Mouse (Mus musculus): ENCODE data around the gene Smok3c. TPM values are rescaled to one million over a fixed set of nuclear protein-coding genes. Genes with fewer than 3 reads are reported as not detected.
A peak's percentile ranks its signal among the peaks of the same experiment; 100 is the strongest.

Gene Smok3c
- polyA plus RNA-seq, 1 experiment from 2014 or later, result not detected

GRCm38 (mm10) chr5:138076148-138076547, 23.2 kb downstream of the Smok3c start:
- no peaks in the 10 kb centered on the region for H3K36me3 ChIP-seq (ENCODE audit: control insufficient read depth, insufficient read depth, low read length)
- no peaks in the 10 kb centered on the region for H3K4me1 ChIP-seq (ENCODE audit: control insufficient read depth, insufficient read depth, low read length)
- WGBS, result 59% methylated on average over 2 of the region's 2 CpGs
- no peak overlapping the region for H3K9ac ChIP-seq (ENCODE audit: low read length)
- ATAC-seq (ENCODE audit: insufficient number of reproducible peaks, low FRiP score, low TSS enrichment, low read depth) (no peak), DNase-seq (ENCODE audit: low spot score) (no peak)
- H3K9me3 ChIP-seq (ENCODE audit: control insufficient read depth, low read length), result no peaks in the 10 kb centered on the region
- H3K4me2 ChIP-seq (ENCODE audit: low read depth, severe bottlenecking), result no peak overlapping the region
- no peak overlapping the region for H3K4me3 ChIP-seq (ENCODE audit: low read depth, low read length)
- no peak overlapping the region for H3K27ac ChIP-seq (replicated peaks; ENCODE audit: low read depth, low read length)
- H3K27me3 ChIP-seq (ENCODE audit: control insufficient read depth, insufficient read depth, low read length), result no peaks in the 10 kb centered on the region

- Histone ChIP-seq H3K4me3 (ENCODE audit: low read depth, low read length) (no peak overlapping the region), H3K4me1 (ENCODE audit: control insufficient read depth, insufficient read depth, low read length) (no peaks in the 10 kb centered on the region), H3K27me3 (ENCODE audit: control insufficient read depth, insufficient read depth, low read length) (no peaks in the 10 kb centered on the region), H3K27ac (replicated peaks; ENCODE audit: low read depth, low read length) (no peak overlapping the region), H3K9ac (ENCODE audit: low read length) (no peak overlapping the region), H3K9me3 (ENCODE audit: control insufficient read depth, low read length) (no peaks in the 10 kb centered on the region), H3K36me3 (ENCODE audit: control insufficient read depth, insufficient read depth, low read length) (no peaks in the 10 kb centered on the region), H3K4me2 (ENCODE audit: low read depth, severe bottlenecking) (no peak overlapping the region)
- WGBS, result 91% methylated on average over 5 of the region's 5 CpGs
- no peak for DNase-seq (ENCODE audit: low spot score)
- ATAC-seq (ENCODE audit: insufficient number of reproducible peaks, low FRiP score, low TSS enrichment, low read depth), result no peak
Measured at GRCm38 (mm10) chr5:138080456-138080855, 27.5 kb downstream of the Smok3c start.

DNA sequence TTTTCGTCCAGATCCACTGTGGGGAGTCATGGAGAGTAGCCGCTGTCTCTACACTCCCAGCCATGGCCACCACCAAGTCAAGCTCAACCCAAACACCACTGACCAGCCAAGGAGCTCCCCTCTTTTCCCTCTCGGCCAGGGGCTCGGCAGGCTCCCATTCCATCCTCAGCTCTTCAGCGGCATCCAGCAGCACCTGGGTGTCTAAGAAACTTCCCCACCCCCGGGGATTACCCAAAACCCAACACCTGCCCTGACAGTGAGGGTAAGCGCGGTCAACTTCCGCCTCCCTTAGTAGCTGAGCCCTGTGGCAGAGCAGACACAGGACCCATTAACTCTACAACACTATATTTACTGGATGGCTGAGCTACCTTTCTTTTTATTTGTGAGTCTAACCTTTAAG, 28.5 kb downstream of the Smok3c start:
- Histone ChIP-seq H3K27me3 (ENCODE audit: control insufficient read depth, insufficient read depth, low read length) (no peaks in the 10 kb centered on the region), H3K27ac (replicated peaks; ENCODE audit: low read depth, low read length) (no peak overlapping the region), H3K4me2 (ENCODE audit: low read depth, severe bottlenecking) (no peak overlapping the region), H3K36me3 (ENCODE audit: control insufficient read depth, insufficient read depth, low read length) (no peaks in the 10 kb centered on the region), H3K4me3 (ENCODE audit: low read depth, low read length) (no peak overlapping the region), H3K4me1 (ENCODE audit: control insufficient read depth, insufficient read depth, low read length) (no peaks in the 10 kb centered on the region), H3K9me3 (ENCODE audit: control insufficient read depth, low read length) (no peaks in the 10 kb centered on the region), H3K9ac (ENCODE audit: low read length) (no peak overlapping the region)
- no peak for ATAC-seq (ENCODE audit: insufficient number of reproducible peaks, low FRiP score, low TSS enrichment, low read depth)
- 86% methylated on average over 9 of the region's 9 CpGs for WGBS
- DNase-seq (ENCODE audit: low spot score), result no peak

DNA sequence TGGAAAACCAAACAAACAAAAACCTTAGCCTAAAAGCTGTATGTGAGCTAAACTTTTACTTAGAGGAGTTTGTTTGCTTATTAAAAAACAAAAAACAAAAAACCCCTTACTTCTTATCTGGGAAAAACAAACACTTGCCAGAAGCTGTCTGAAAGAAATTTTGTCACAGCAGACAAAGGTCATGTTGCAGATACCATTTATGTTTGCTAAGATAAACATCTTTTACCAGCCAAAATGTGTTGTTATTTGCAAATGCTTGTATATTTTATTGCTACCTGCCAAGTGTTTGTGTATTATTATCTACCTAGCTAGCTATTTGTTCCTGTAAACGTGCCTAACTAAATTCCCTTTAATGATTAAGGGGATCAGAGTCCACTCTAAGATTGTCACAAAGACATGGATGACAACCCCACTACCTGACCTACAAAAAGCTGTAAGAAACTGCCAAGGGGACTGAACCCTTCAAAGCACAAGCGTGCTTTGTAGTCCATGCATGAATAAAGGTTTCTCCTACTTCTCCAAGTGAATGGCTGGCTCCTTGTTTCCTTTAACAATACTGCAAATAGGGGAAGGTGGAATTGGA, 30.4 kb downstream of the Smok3c start:
- H3K9me3 ChIP-seq (ENCODE audit: control insufficient read depth, low read length), result no peaks in the 10 kb centered on the region
- no peak overlapping the region for H3K4me2 ChIP-seq (ENCODE audit: low read depth, severe bottlenecking)
- H3K36me3 ChIP-seq (ENCODE audit: control insufficient read depth, insufficient read depth, low read length), result no peaks in the 10 kb centered on the region; the same call in 1 of the 2 replicates
- no peak overlapping the region for H3K27ac ChIP-seq (replicated peaks; ENCODE audit: low read depth, low read length)
- WGBS, result 74% methylated on average over 2 of the region's 2 CpGs
- H3K4me3 ChIP-seq (ENCODE audit: low read depth, low read length), result no peak overlapping the region
- H3K27me3 ChIP-seq (ENCODE audit: control insufficient read depth, insufficient read depth, low read length), result no peaks in the 10 kb centered on the region
- H3K4me1 ChIP-seq (ENCODE audit: control insufficient read depth, insufficient read depth, low read length), result no peaks in the 10 kb centered on the region
- ATAC-seq (ENCODE audit: insufficient number of reproducible peaks, low FRiP score, low TSS enrichment, low read depth) (no peak), DNase-seq (ENCODE audit: low spot score) (no peak)
- H3K9ac ChIP-seq (ENCODE audit: low read length), result no peak overlapping the region

DNA sequence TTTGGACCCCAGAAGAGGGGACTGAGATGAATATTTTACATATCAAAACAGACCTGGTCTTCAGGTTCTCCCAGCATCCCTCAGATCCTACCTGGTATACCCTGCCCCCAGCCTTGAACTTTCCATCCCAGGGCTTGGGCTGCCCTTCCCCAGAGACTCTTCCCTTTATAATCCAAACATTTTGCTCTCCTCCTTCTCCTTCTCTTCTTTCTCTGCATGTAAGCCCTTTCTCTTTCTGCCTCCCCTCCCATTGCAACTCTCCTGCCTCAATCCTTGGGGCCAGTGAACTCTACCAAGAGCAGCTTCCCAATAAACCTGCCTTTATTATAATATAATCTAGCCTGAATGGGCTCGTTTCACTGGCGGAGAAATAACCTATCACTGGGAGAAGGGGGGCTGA, 30.9 kb downstream of the Smok3c start:
- H3K4me2 ChIP-seq (ENCODE audit: low read depth, severe bottlenecking), result no peak overlapping the region
- no peaks in the 10 kb centered on the region for H3K27me3 ChIP-seq (ENCODE audit: control insufficient read depth, insufficient read depth, low read length)
- no peaks in the 10 kb centered on the region; the same call in 1 of the 2 replicates for H3K36me3 ChIP-seq (ENCODE audit: control insufficient read depth, insufficient read depth, low read length)
- no peak for ATAC-seq (ENCODE audit: insufficient number of reproducible peaks, low FRiP score, low TSS enrichment, low read depth)
- no peak overlapping the region for H3K9ac ChIP-seq (ENCODE audit: low read length)
- no peak overlapping the region for H3K4me3 ChIP-seq (ENCODE audit: low read depth, low read length)
- DNase-seq (ENCODE audit: low spot score), result no peak
- no peaks in the 10 kb centered on the region for H3K4me1 ChIP-seq (ENCODE audit: control insufficient read depth, insufficient read depth, low read length)
- no peaks in the 10 kb centered on the region for H3K9me3 ChIP-seq (ENCODE audit: control insufficient read depth, low read length)
- no peak overlapping the region for H3K27ac ChIP-seq (replicated peaks; ENCODE audit: low read depth, low read length)
- WGBS, result 83% methylated on average over 2 of the region's 2 CpGs

DNA sequence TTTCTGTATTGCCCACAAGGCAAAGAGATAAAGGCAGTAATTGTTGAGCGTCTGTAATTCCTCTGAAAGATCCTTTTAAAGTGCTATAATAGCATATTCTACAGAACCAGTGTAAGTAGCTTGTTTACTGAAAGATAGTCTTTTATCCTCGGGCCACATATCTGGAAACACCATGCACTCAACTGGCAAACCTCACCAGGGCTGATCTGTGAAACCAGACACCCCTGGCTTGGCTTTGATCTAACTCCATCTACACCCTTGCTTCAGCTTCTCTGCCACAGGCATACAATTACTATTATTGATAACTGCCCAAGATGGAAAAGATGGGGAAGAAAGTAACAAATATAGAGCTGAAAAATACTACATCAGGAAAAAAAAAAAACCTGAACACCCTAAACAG, 31.5 kb downstream of the Smok3c start:
- no peak overlapping the region for H3K27ac ChIP-seq (replicated peaks; ENCODE audit: low read depth, low read length)

DNA sequence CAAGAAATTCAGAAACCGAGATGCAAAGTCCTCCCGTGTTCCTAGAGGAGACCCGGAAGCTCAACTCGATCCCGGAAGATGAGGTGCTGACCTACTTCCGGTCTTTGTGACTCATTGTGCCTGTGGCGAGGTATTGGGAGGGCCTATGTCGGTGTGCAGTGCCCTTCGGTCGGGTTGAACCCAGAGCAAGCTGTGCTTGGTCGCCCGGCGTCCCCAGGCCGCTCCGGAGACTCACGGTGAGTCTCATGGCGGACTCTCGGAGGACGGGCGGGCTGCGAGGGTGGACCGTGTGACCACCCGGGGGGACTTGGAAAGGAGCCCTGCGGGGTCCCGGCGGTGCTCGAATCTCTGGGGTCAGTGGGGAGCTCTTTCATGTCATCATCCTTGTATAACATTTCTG, 32.0 kb downstream of the Smok3c start, which contains the start of gene Zkscan1:
Zkscan1 (plus strand) TSS at position 89 of the 400 bp plus-strand sequence.
- WGBS, result under 1% methylated on average over 27 of the region's 27 CpGs
- no peaks in the 10 kb centered on the region for H3K9me3 ChIP-seq (ENCODE audit: control insufficient read depth, low read length)
- H3K4me3 ChIP-seq (ENCODE audit: low read depth, low read length), result peak within 1 kb of the TSS; percentile 93
- peak within 1 kb of the TSS; percentile 99 for H3K9ac ChIP-seq (ENCODE audit: low read length)
- peak within 1 kb of the TSS; percentile 65 for H3K4me2 ChIP-seq (ENCODE audit: low read depth, severe bottlenecking)
- peak within 1 kb of the TSS; percentile 69 for H3K27ac ChIP-seq (replicated peaks; ENCODE audit: low read depth, low read length)
- no peaks in the 10 kb centered on the region for H3K4me1 ChIP-seq (ENCODE audit: control insufficient read depth, insufficient read depth, low read length)
- H3K36me3 ChIP-seq (ENCODE audit: control insufficient read depth, insufficient read depth, low read length), result no peaks in the 10 kb centered on the region; the same call in 1 of the 2 replicates
- peak; percentile 92 for ATAC-seq (ENCODE audit: insufficient number of reproducible peaks, low FRiP score, low TSS enrichment, low read depth)
- no peaks in the 10 kb centered on the region for H3K27me3 ChIP-seq (ENCODE audit: control insufficient read depth, insufficient read depth, low read length)
- peak; percentile 87 for DNase-seq (ENCODE audit: low spot score)

More for the DNA sequence above, 31.5 kb downstream of the Smok3c start:
- ATAC-seq (ENCODE audit: insufficient number of reproducible peaks, low FRiP score, low TSS enrichment, low read depth) (no peak), DNase-seq (ENCODE audit: low spot score) (peak; percentile 21)
- H3K4me1 ChIP-seq (ENCODE audit: control insufficient read depth, insufficient read depth, low read length), result no peaks in the 10 kb centered on the region
- H3K36me3 ChIP-seq (ENCODE audit: control insufficient read depth, insufficient read depth, low read length), result no peaks in the 10 kb centered on the region; the same call in 1 of the 2 replicates
- H3K9me3 ChIP-seq (ENCODE audit: control insufficient read depth, low read length), result no peaks in the 10 kb centered on the region
- H3K27me3 ChIP-seq (ENCODE audit: control insufficient read depth, insufficient read depth, low read length), result no peaks in the 10 kb centered on the region
- 23% methylated on average over 2 of the region's 2 CpGs for WGBS
- peak overlapping the region; percentile 93 for H3K4me3 ChIP-seq (ENCODE audit: low read depth, low read length)
- H3K9ac ChIP-seq (ENCODE audit: low read length), result no peak overlapping the region
- peak overlapping the region; percentile 39 for H3K4me2 ChIP-seq (ENCODE audit: low read depth, severe bottlenecking)

- Histone ChIP-seq H3K9ac (ENCODE audit: low read length) (peak overlapping the region; percentile 99), H3K4me1 (ENCODE audit: control insufficient read depth, insufficient read depth, low read length) (no peaks in the 10 kb centered on the region), H3K4me3 (ENCODE audit: low read depth, low read length) (peak overlapping the region; percentile 93), H3K36me3 (ENCODE audit: control insufficient read depth, insufficient read depth, low read length) (no peaks in the 10 kb centered on the region; the same call in 1 of the 2 replicates), H3K27ac (replicated peaks; ENCODE audit: low read depth, low read length) (peak overlapping the region; percentile 69), H3K9me3 (ENCODE audit: control insufficient read depth, low read length) (no peaks in the 10 kb centered on the region), H3K27me3 (ENCODE audit: control insufficient read depth, insufficient read depth, low read length) (no peaks in the 10 kb centered on the region), H3K4me2 (ENCODE audit: low read depth, severe bottlenecking) (peak overlapping the region; percentile 65)
- under 1% methylated on average over 18 of the region's 18 CpGs for WGBS
- ATAC-seq (ENCODE audit: insufficient number of reproducible peaks, low FRiP score, low TSS enrichment, low read depth), result no peak
- peak; percentile 38 for DNase-seq (ENCODE audit: low spot score)
Measured at GRCm38 (mm10) chr5:138085421-138085911, 32.5 kb downstream of the Smok3c start.

Data from limb, embryonic 11.5 days (tissue).